Mouse (Mus musculus) midbrain, postnatal 0 days (tissue): ENCODE measurements around the gene Hoxd11. TPM values are rescaled to one million over a fixed set of nuclear protein-coding genes. Genes with fewer than 3 reads are reported as not detected.

ENCODE experiments used
- ATAC-seq: fragments of 200-750 bp; cut with Nextera tagmentation; 2 replicates; pipeline ENCODE4 v1.8.0; 2017; ENCODE audit warnings: moderate number of reproducible peaks, mild to moderate bottlenecking, moderate TSS enrichment, moderate library complexity; ENCODE audit not compliant: low FRiP score
- DNase-seq: peaks from one replicate; pipeline ENCODE4 v3.0.0-alpha.2; 2015; ENCODE audit warnings: low spot score
- H3K27ac ChIP-seq: fragments of 300-500 bp; sonication (generic); 2 replicates; pipeline ENCODE4 v1.5.1; 2014; ENCODE audit warnings: low read depth, mild to moderate bottlenecking, low read length, mixed read lengths
- H3K27me3 ChIP-seq: fragments of 300-500 bp; sonication (generic); 2 replicates; pipeline ENCODE4 v1.6.1; 2014; ENCODE audit warnings: low read length, control low read depth, mixed read lengths; ENCODE audit not compliant: insufficient read depth
- H3K36me3 ChIP-seq: fragments of 300-500 bp; sonication (generic); 2 replicates; pipeline ENCODE4 v1.6.1; 2014; ENCODE audit warnings: low read length, control low read depth, mixed read lengths; ENCODE audit not compliant: insufficient read depth
- H3K4me1 ChIP-seq: fragments of 300-500 bp; sonication (generic); 2 replicates; pipeline ENCODE4 v1.6.1; 2014; ENCODE audit warnings: mild to moderate bottlenecking, control low read depth, antibody characterized with exemption, low read length, mixed read lengths; ENCODE audit not compliant: insufficient read depth
- H3K4me2 ChIP-seq: fragments of 300-500 bp; sonication (generic); 2 replicates; pipeline ENCODE4 v1.6.1; 2014; ENCODE audit warnings: low read depth, mild to moderate bottlenecking, low read length, mixed read lengths; ENCODE audit not compliant: poor library complexity, severe bottlenecking
- H3K4me3 ChIP-seq: fragments of 300-500 bp; sonication (generic); 2 replicates; pipeline ENCODE4 v1.5.1; 2014; ENCODE audit warnings: low read depth, mild to moderate bottlenecking, low read length, moderate library complexity
- H3K9ac ChIP-seq: fragments of 300-500 bp; sonication (generic); replicated peaks from 2 replicates; pipeline ENCODE4 v1.6.1; 2014; ENCODE audit warnings: mild to moderate bottlenecking, low read length, moderate library complexity, mixed read lengths; ENCODE audit not compliant: poor library complexity, severe bottlenecking
- H3K9me3 ChIP-seq: fragments of 300-500 bp; sonication (generic); 2 replicates; pipeline ENCODE4 v1.6.1; 2016; ENCODE audit warnings: low read length, control low read depth
- CTCF ChIP-seq: IDR thresholded peaks from 2 replicates; pipeline ENCODE4 v1.5.1; 2016; ENCODE audit warnings: antibody characterized with exemption, mild to moderate bottlenecking
- WGBS: fragments of 180-500 bp; shearing (Covaris S2); extraction: QIAGEN DNeasy Blood & Tissue Kit; methylation state at CpG from one replicate; pipeline ENCODE4 v1.1.7; 2014; 5-methylcytosine and 5-hydroxymethylcytosine counted together
- polyA plus RNA-seq: library from polyadenylated mRNA; unstranded; fragments of >200 nt; fragmentation: Nextera tagmentation; extraction: Ambion mirVana; gene quantifications from 2 replicates; pipeline ENCODE4 v1.2.1, GENCODE M21; 2015
- total RNA-seq: library from RNA; depleted of rRNA; stranded (reverse); fragments of >200 nt; gene quantifications from 2 replicates; pipeline ENCODE4 v1.2.3, GENCODE M21; 2014

The Hoxd11 gene
- total and polyA plus RNA-seq, 2 experiments from 2014 or later: not detected

DNA sequence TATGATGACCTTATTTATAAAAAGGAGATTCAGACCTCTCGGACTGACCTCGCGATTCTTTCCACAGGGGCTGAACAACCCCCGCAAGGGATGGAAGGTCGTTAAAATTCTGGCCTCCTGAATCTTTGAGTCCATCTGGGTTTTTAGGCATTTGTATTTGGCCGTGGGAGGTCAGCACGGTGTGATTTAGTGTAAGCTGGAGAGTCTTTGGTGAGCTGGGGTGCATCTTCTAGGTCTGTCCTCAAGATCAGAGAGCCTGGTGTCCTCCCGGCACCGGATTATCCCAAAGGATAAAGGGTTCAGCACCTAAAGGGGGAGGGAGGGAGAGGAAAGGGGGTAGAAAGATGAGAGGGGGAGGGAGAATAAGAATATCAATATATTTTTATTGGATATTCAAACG, 24.0 kb downstream of the Hoxd11 start:
- no peak overlapping the region for H3K4me2 ChIP-seq
- no peak overlapping the region for H3K9ac ChIP-seq
- H3K27me3 ChIP-seq: peaks cover 83% of the 10 kb centered on the region
- no peaks in the 10 kb centered on the region for H3K9me3 ChIP-seq
- no peak overlapping the region for H3K4me3 ChIP-seq
- no peaks in the 10 kb centered on the region for H3K4me1 ChIP-seq
- no peaks in the 10 kb centered on the region for H3K36me3 ChIP-seq
- 3% methylated on average over 10 of the region's 10 CpGs for WGBS
- no peak for ATAC-seq
- no peak for TF ChIP-seq CTCF
- no peak for DNase-seq
- no peak overlapping the region for H3K27ac ChIP-seq

DNA sequence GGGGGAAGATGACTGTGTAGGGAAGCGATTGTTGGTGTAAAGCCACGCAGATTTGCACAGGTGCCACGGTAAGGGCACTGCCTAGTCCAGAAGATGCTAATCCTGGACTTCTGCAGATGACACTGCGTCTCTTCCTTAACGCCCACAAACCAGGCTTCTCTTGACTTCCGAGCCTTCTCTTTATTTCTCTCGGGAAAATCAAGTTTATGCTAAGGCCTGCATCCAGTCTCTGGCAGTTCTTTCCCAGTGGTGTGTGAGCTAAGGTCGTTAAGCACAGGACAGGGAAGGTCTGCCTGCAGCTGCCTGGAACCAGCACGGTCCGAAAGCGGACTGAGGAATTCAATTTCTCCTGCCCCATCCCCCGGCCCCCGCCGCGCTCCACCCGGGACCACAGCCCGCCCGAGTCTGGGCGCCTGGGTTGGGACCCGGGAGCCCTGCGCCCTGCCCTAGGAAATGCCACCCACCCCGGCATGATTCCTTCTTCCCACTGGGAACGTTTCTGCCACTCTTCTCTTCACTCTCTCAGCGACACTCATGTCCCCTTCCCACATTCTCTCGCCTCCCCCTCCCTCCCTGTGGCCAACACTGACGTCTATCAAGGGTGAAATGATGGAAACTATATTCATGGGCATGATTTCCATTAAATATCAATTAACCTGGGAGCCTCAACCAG, 24.5 kb downstream of the Hoxd11 start:
- H3K4me3 ChIP-seq: no peak overlapping the region
- no peak overlapping the region for H3K9ac ChIP-seq
- ATAC-seq (no peak), DNase-seq (no peak)
- no peak for TF ChIP-seq CTCF
- no peaks in the 10 kb centered on the region for H3K4me1 ChIP-seq
- H3K27ac ChIP-seq: no peak overlapping the region
- H3K9me3 ChIP-seq: no peaks in the 10 kb centered on the region
- H3K36me3 ChIP-seq: no peaks in the 10 kb centered on the region
- peaks cover 85% of the 10 kb centered on the region for H3K27me3 ChIP-seq
- 3% methylated on average over 26 of the region's 26 CpGs for WGBS
- no peak overlapping the region for H3K4me2 ChIP-seq

DNA sequence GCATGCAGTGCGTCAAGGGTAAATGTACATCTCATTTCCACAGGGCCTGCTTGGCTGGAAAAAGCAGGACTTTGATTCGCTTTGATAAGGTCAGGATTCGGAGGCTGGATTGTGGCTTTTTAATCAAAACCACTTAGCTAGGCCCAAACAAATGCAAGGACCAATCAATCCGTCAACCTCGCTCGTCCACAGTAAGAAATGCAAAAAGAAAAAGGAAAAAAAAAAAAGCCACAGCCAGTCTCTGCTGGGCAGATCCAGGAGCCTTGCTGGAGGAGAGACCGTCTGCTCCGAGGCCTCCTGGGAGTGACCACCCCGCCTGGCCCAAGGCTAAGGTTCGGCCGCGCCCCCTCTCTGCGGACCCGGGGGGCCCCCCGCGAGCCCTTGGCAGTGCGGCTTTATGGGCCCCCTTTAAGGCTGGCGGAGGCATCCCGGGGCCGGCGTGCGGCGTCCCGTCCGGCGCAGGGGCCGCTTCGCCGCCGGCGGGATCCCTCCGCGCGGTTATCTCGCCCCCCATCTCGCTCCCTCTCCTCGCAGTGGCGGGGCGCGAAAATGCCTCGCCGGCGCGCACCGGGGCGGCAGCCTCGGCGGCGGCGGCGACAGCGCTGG, 25.1 kb downstream of the Hoxd11 start, which contains the start of gene Hoxd8:
Gene Hoxd8 (plus strand): TSS at position 223 of the 606 bp plus-strand sequence.
- no peak for DNase-seq
- ATAC-seq: no peak
- H3K27me3 ChIP-seq: peaks cover 86% of the 10 kb centered on the region
- H3K4me2 ChIP-seq: peak within 1 kb of the TSS; percentile 36
- no peaks in the 10 kb centered on the region for H3K9me3 ChIP-seq
- H3K9ac ChIP-seq: no peak within 1 kb of the TSS
- no peaks in the 10 kb centered on the region for H3K4me1 ChIP-seq
- H3K27ac ChIP-seq: no peak within 1 kb of the TSS
- H3K36me3 ChIP-seq: no peaks in the 10 kb centered on the region
- no peak for TF ChIP-seq CTCF
- WGBS: under 1% methylated on average over 30 of the region's 52 CpGs
- H3K4me3 ChIP-seq: peak within 1 kb of the TSS; percentile 24

DNA sequence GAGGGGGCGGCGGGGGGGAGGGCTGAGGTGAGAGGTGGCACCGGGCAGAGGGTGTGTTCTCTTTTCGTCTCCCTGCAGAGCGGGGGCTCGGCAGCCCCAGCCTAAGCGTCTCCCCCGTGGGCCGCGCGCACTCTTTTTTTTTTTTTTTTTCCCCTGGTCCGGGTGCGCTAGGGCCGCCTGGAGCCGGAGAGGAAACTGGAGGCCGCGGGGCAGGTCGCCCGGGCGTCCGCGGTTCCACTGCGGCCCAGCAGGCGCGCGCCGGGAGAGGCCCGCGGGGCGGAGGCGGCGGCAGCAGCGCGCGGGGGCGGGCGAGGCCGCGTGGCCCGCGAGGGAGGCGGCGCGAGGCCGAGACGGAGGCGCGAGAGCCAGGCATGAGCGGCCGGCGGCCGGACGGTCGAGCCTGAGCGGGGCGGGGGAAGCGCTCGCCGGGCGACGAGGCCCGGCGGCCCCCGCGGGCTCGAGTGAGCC, 25.7 kb downstream of the Hoxd11 start:
- Histone ChIP-seq H3K4me2 (peak overlapping the region; percentile 36), H3K4me1 (no peaks in the 10 kb centered on the region), H3K27me3 (peaks cover 86% of the 10 kb centered on the region), H3K27ac (no peak overlapping the region), H3K36me3 (no peaks in the 10 kb centered on the region), H3K4me3 (peak overlapping the region; percentile 24), H3K9ac (no peak overlapping the region), H3K9me3 (no peaks in the 10 kb centered on the region)
- ATAC-seq (no peak), DNase-seq (no peak)
- whole genome bisulfite sequencing: under 1% methylated on average over 48 of the region's 66 CpGs
- no peak for TF ChIP-seq CTCF

DNA sequence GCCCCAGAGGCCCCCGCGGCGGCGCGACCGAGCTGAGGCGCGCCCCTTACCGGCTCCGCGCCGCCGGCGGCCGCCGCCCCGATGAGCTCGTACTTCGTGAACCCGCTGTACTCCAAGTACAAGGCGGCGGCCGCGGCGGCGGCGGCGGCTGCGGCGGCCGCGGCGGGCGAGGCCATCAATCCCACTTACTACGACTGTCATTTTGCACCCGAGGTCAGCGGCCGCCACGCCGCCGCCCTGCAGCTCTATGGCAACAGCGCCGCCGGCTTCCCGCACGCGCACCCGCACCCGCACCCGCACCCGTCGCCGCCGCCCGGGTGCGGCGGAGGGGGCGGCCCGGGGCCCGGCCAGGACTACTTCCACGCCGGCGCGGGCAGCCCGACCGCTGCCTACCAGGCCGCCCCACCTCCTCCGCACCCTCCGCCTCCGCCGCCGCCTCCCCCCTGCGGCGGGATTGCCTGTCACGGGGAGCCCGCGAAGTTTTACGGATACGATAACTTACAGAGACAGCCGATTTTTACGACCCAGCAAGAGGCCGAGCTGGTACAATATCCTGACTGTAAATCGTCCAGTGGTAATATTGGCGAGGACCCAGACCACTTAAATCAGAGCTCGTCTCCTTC, 26.2 kb downstream of the Hoxd11 start:
- peaks cover 86% of the 10 kb centered on the region for H3K27me3 ChIP-seq
- WGBS: under 1% methylated on average over 58 of the region's 85 CpGs
- H3K4me3 ChIP-seq: peak overlapping the region; percentile 24
- no peak for TF ChIP-seq CTCF
- H3K27ac ChIP-seq: no peak overlapping the region
- H3K4me2 ChIP-seq: peak overlapping the region; percentile 36
- no peak overlapping the region for H3K9ac ChIP-seq
- H3K36me3 ChIP-seq: no peaks in the 10 kb centered on the region
- no peaks in the 10 kb centered on the region for H3K4me1 ChIP-seq
- no peak for ATAC-seq
- no peak for DNase-seq
- H3K9me3 ChIP-seq: no peaks in the 10 kb centered on the region
